Mouse (Mus musculus) thymus, postnatal 36 days (tissue): ENCODE results near the gene Sf3a3.
"Not testable (repeated sequence)": the region's sequence is repeated elsewhere in the genome, so short reads cannot be mapped to it uniquely, and the experiment has no call there.

ENCODE experiments used
- DNase-seq, 2 experiments: peaks; one replicate each; pipeline ENCODE4 v3.0.0; 2022; ENCODE audit warnings: mixed read lengths in 2 of 2

The Sf3a3 gene

GRCm38 (mm10) chr4:124700248-124700971, 14.2 kb upstream of the Sf3a3 start, which contains the start of gene Fhl3:
TSS of gene Fhl3 (plus strand) at chr4:124700701.
- DNase-seq: peak; percentile 66 to 77

GRCm38 (mm10) chr4:124701052-124701845, 13.3 kb upstream of the Sf3a3 start:
- DNase-seq: peak; percentile 46 to 56

- DNase-seq: no peak
Measured at GRCm38 (mm10) chr4:124701916-124702315, 12.7 kb upstream of the Sf3a3 start.

- DNase-seq: peak; percentile 36 to 39
Measured at GRCm38 (mm10) chr4:124703406-124703805, 11.2 kb upstream of the Sf3a3 start.

GRCm38 (mm10) chr4:124703881-124704796, 10.4 kb upstream of the Sf3a3 start:
- peak; percentile 48 to 61 for DNase-seq

GRCm38 (mm10) chr4:124704797-124705474, 9.6 kb upstream of the Sf3a3 start:
- DNase-seq: peak; percentile 35 to 43

GRCm38 (mm10) chr4:124705661-124706269, 8.8 kb upstream of the Sf3a3 start:
- no peak for DNase-seq

GRCm38 (mm10) chr4:124707381-124708199, 7.0 kb upstream of the Sf3a3 start:
- peak in 1 of 2 experiments; percentile 36 for DNase-seq

- DNase-seq: not testable (repeated sequence)
Measured at GRCm38 (mm10) chr4:124708200-124708517, 6.4 kb upstream of the Sf3a3 start.

- peak; percentile 69 to 78 for DNase-seq
Measured at GRCm38 (mm10) chr4:124708518-124709477, 5.8 kb upstream of the Sf3a3 start.

GRCm38 (mm10) chr4:124709961-124710446, 4.6 kb upstream of the Sf3a3 start:
- DNase-seq: peak in 1 of 2 experiments; percentile 28

- peak in 1 of 2 experiments; percentile 41 for DNase-seq
Measured at GRCm38 (mm10) chr4:124710776-124711291, 3.7 kb upstream of the Sf3a3 start.

GRCm38 (mm10) chr4:124712618-124713017, 2.0 kb upstream of the Sf3a3 start:
- no peak for DNase-seq

GRCm38 (mm10) chr4:124713850-124714249, 726 bp upstream of the Sf3a3 start:
- DNase-seq: not testable (repeated sequence)

GRCm38 (mm10) chr4:124719101-124719500, 4.5 kb downstream of the Sf3a3 start:
- no peak for DNase-seq

GRCm38 (mm10) chr4:124726121-124726520, 11.5 kb downstream of the Sf3a3 start:
- DNase-seq: no peak

GRCm38 (mm10) chr4:124736952-124737351, 22.4 kb downstream of the Sf3a3 start:
- DNase-seq: no peak

- no peak for DNase-seq
Measured at GRCm38 (mm10) chr4:124737486-124737885, 22.9 kb downstream of the Sf3a3 start.

- no peak for DNase-seq
Measured at GRCm38 (mm10) chr4:124738013-124738412, 23.4 kb downstream of the Sf3a3 start.
